Mouse (Mus musculus) midbrain, embryonic 14.5 days (tissue): Measurements from ENCODE around the gene Lrrd1. TPM values are rescaled to one million over a fixed set of nuclear protein-coding genes. Genes with fewer than 3 reads are reported as not detected.
A peak's percentile ranks its signal among the peaks of the same experiment; 100 is the strongest.
"Not testable (repeated sequence)": the region's sequence is repeated elsewhere in the genome, so short reads cannot be mapped to it uniquely, and the experiment has no call there.

ENCODE experiments used
- ATAC-seq: fragments of 200-750 bp; cut with Nextera tagmentation; 2 replicates; pipeline ENCODE4 v1.8.0; 2017; ENCODE audit warnings: moderate number of reproducible peaks, moderate library complexity; ENCODE audit not compliant: low FRiP score, low TSS enrichment
- DNase-seq: peaks from one replicate; pipeline ENCODE4 v3.0.0-alpha.2; 2015
- H3K27ac ChIP-seq: fragments of 300-500 bp; sonication (generic); replicated peaks from 2 replicates; pipeline ENCODE4 v1.5.1; 2014; ENCODE audit warnings: mild to moderate bottlenecking, low read depth, low read length, moderate library complexity
- H3K27me3 ChIP-seq: fragments of 300-500 bp; sonication (generic); 2 replicates; pipeline ENCODE4 v1.6.1; 2014; ENCODE audit warnings: low read length, control low read depth, mixed read lengths; ENCODE audit not compliant: control insufficient read depth, insufficient read depth
- H3K36me3 ChIP-seq: fragments of 300-500 bp; sonication (generic); 2 replicates; pipeline ENCODE4 v1.6.1; 2014; ENCODE audit warnings: low read length, control low read depth; ENCODE audit not compliant: control insufficient read depth, insufficient read depth
- H3K4me1 ChIP-seq: fragments of 300-500 bp; sonication (generic); 2 replicates; pipeline ENCODE4 v1.6.1; 2014; ENCODE audit warnings: mild to moderate bottlenecking, antibody characterized with exemption, low read length, control low read depth; ENCODE audit not compliant: control insufficient read depth, insufficient read depth
- H3K4me2 ChIP-seq: fragments of 300-500 bp; sonication (generic); 2 replicates; pipeline ENCODE4 v1.6.1; 2014; ENCODE audit warnings: mild to moderate bottlenecking, low read length, moderate library complexity
- H3K4me3 ChIP-seq: fragments of 300-500 bp; sonication (generic); replicated peaks from 2 replicates; pipeline ENCODE4 v1.5.1; 2014; ENCODE audit warnings: low read depth, low read length
- H3K9ac ChIP-seq: fragments of 300-500 bp; sonication (generic); replicated peaks from 2 replicates; pipeline ENCODE4 v1.6.1; 2014; ENCODE audit warnings: mild to moderate bottlenecking, low read length, moderate library complexity
- H3K9me3 ChIP-seq: fragments of 300-500 bp; sonication (generic); 2 replicates; pipeline ENCODE4 v1.6.1; 2016; ENCODE audit warnings: low read length, control low read depth, mixed read lengths; ENCODE audit not compliant: control insufficient read depth
- WGBS: fragments of 180-500 bp; shearing (Covaris S2); extraction: QIAGEN DNeasy Blood & Tissue Kit; methylation state at CpG from one replicate; pipeline ENCODE4 v1.1.7; 2014; 5-methylcytosine and 5-hydroxymethylcytosine counted together
- polyA plus RNA-seq: library from polyadenylated mRNA; unstranded; fragments of >200 nt; fragmentation: Nextera tagmentation; extraction: Ambion mirVana; gene quantifications from 2 replicates; pipeline ENCODE4 v1.2.1, GENCODE M21; 2014

Lrrd1 gene
- polyA plus RNA-seq, 1 experiment from 2014 or later: 0.18 TPM

- no peak overlapping the region for H3K4me2 ChIP-seq
- H3K4me3 ChIP-seq: no peak overlapping the region
- H3K27ac ChIP-seq: no peak overlapping the region
- H3K4me1 ChIP-seq: peaks cover 4% of the 10 kb centered on the region
- no peak overlapping the region for H3K9ac ChIP-seq
- no peaks in the 10 kb centered on the region for H3K9me3 ChIP-seq
- ATAC-seq (no peak), DNase-seq (no peak)
- WGBS: 100% methylated on average over 1 of the region's 1 CpGs
- H3K27me3 ChIP-seq: no peaks in the 10 kb centered on the region
- H3K36me3 ChIP-seq: peaks cover 31% of the 10 kb centered on the region
These were observed 36.5 kb upstream of the Lrrd1 start for GRCm38 (mm10) chr5:3808472-3808871.

GRCm38 (mm10) chr5:3834107-3834506, 10.9 kb upstream of the Lrrd1 start:
- H3K9me3 ChIP-seq: 0 out of 2 replicates have a peak, but pooled peaks cover 4% of the 10 kb centered on the region
- no peak overlapping the region for H3K4me2 ChIP-seq
- no peaks in the 10 kb centered on the region for H3K4me1 ChIP-seq
- DNase-seq (no peak), ATAC-seq (no peak)
- no peak overlapping the region for H3K9ac ChIP-seq
- no peaks in the 10 kb centered on the region for H3K27me3 ChIP-seq
- peaks cover 59% of the 10 kb centered on the region for H3K36me3 ChIP-seq
- 89% methylated on average over 1 of the region's 1 CpGs for WGBS
- no peak overlapping the region for H3K4me3 ChIP-seq
- no peak overlapping the region for H3K27ac ChIP-seq

DNA sequence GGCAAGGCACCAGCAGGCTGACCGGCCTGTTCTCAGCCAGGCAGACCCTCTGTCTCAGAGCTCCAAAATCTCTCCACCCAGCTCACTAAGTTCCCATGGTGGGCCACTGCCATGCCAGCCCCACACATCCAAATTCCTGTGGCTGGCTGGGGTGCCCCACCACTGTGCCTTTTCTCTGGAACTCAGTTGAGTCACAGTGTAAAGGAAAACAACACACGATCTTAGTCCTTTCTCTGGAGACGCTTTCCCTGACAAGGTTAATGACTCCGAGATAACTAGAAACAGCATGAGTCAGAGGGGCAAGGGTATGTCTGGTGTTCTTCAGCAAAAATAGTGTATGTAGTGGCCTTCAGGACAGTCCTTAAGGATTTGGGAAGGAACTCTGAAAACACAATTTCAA, 25.2 kb downstream of the Lrrd1 start:
- no peak overlapping the region for H3K4me2 ChIP-seq
- 92% methylated on average over 4 of the region's 4 CpGs for WGBS

GRCm38 (mm10) chr5:3872348-3872747, 27.4 kb downstream of the Lrrd1 start:
- Histone ChIP-seq H3K9me3 (no peaks in the 10 kb centered on the region), H3K4me3 (no peak overlapping the region), H3K27ac (no peak overlapping the region), H3K36me3 (no peaks in the 10 kb centered on the region), H3K4me1 (no peaks in the 10 kb centered on the region), H3K4me2 (no peak overlapping the region), H3K27me3 (no peaks in the 10 kb centered on the region), H3K9ac (no peak overlapping the region)
- DNase-seq (no peak), ATAC-seq (no peak)
- WGBS: 23% methylated on average over 1 of the region's 1 CpGs

More for the DNA sequence above, 25.2 kb downstream of the Lrrd1 start:
- DNase-seq: no peak
- ATAC-seq: no peak
- Histone ChIP-seq H3K9ac (no peak overlapping the region), H3K4me3 (no peak overlapping the region), H3K27me3 (no peaks in the 10 kb centered on the region), H3K36me3 (no peaks in the 10 kb centered on the region), H3K9me3 (no peaks in the 10 kb centered on the region), H3K27ac (no peak overlapping the region), H3K4me1 (no peaks in the 10 kb centered on the region)

DNA sequence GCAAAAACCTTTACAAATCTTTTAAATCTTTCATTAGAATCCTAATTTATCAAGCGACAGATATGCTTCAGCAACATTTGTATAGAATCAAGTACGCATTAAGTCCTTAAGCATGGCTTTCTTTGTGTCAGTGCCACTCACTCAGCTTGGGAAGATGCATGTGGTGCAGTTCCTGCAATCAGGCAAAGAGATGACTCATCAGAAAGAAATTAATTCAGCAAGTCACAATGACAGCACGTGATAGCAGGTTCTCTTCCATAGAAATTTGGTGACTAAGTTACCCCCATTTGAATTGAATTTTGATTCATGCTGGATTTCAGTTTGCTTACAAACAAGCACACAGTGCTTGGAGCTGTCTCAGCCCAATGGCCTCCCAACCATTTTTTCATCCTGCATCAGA, 28.5 kb downstream of the Lrrd1 start:
- H3K9me3 ChIP-seq: no peaks in the 10 kb centered on the region
- no peak overlapping the region for H3K9ac ChIP-seq
- H3K4me3 ChIP-seq: no peak overlapping the region
- no peaks in the 10 kb centered on the region for H3K36me3 ChIP-seq
- 72% methylated on average over 3 of the region's 3 CpGs for WGBS
- no peak overlapping the region for H3K4me2 ChIP-seq
- no peaks in the 10 kb centered on the region for H3K4me1 ChIP-seq
- H3K27ac ChIP-seq: no peak overlapping the region
- no peak for ATAC-seq
- no peaks in the 10 kb centered on the region for H3K27me3 ChIP-seq
- DNase-seq: no peak

DNA sequence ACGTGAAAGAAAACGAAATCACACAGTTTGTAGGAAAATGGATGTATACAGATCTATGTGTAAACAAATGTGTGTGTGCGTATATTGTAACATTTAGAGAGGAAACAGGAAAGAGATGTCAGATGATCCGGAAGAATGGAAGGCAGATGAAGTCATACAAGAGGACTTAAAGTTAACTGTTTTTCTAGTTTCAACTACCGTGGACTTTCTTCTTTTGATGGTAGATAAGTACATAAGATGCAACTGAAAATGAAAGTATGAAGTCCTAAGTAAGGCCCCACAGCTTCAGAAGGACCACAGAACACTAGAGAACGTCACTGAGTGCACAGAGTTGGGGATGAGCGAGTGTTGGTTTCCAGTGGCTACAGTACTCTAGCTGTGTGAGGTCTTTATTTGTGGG, 41.9 kb downstream of the Lrrd1 start:
- not testable (repeated sequence) for H3K4me3 ChIP-seq, H3K9ac ChIP-seq, H3K27me3 ChIP-seq, H3K27ac ChIP-seq, H3K36me3 ChIP-seq, H3K4me2 ChIP-seq, H3K4me1 ChIP-seq, ATAC-seq, H3K9me3 ChIP-seq, DNase-seq
- WGBS: 95% methylated on average over 6 of the region's 7 CpGs

- Histone ChIP-seq H3K9me3 (no peaks in the 10 kb centered on the region), H3K9ac (no peak overlapping the region), H3K27me3 (no peaks in the 10 kb centered on the region), H3K27ac (no peak overlapping the region), H3K4me1 (peaks cover 6% of the 10 kb centered on the region; the same call in 1 of the 2 replicates), H3K4me3 (no peak overlapping the region), H3K4me2 (no peak overlapping the region), H3K36me3 (no peaks in the 10 kb centered on the region)
- DNase-seq (no peak), ATAC-seq (no peak)
These were observed 44.2 kb downstream of the Lrrd1 start for GRCm38 (mm10) chr5:3889201-3889600.

DNA sequence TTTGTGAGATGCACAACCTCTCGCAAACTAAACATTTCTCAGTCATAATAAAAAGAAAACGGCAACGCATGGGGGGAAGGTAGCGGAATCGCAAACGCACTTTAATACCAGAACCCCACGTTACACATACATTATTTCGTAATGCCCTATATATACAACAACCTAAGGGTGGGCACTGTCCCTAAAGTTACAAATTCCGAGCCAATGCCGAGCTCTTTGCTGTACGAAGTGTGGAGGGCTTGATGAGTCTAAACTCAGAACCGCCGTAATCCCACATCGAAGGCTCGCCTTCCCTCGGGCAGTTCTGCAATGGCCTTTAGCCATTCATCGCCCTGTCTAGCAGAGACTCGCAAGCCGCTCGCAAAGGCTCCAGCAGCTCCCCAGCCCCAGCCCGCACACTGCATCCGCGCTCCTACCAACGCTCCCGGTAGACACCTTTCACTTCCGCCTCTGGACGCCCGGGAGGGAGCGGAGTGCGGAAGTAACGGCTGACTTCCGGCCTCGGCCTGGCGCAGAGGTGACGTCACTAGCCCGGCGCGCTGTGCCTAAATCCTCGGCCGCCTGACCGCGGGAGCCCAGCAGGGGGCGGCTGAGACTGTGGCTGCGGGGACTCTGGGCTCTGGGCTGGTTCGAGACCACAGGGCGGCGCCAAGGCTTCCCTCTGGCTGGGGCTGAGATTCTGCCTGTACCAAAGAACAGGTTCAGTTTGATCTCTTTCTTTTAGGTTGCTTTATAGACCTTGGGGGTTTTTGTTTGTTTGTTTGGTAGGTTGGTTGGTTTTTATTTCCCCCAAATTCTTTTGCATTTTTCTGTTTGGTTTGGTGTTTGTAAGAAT, 48.7 kb downstream of the Lrrd1 start, which contains the start of gene Mterf1a:
Gene Mterf1a (minus strand): TSS at position 475 of the 835 bp plus-strand sequence.
- DNase-seq (peak; percentile 28), ATAC-seq (peak; percentile 100)
- WGBS: 4% methylated on average over 7 of the region's 47 CpGs
- Histone ChIP-seq H3K9ac (peak within 1 kb of the TSS; percentile 50), H3K4me3 (peak within 1 kb of the TSS; percentile 40), H3K4me2 (peak within 1 kb of the TSS; percentile 60)
- not testable (repeated sequence) for H3K9me3 ChIP-seq, H3K36me3 ChIP-seq, H3K4me1 ChIP-seq, H3K27ac ChIP-seq, H3K27me3 ChIP-seq

DNA sequence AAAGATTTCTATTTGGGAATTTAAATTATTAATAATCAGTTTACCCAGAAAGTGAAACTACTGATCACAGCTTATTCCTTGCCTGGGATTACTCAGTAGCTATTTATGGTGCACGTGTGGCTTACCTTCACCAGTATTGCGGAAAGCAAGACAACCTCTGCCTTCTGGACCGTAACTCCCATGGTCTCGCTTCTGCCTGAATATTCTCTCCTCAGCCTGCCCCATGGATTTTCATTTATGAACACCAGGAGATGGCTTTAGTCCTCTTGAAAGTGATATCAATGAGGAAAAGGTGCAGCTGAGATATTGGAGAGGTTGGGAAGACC, 49.3 kb downstream of the Lrrd1 start:
- H3K4me2 ChIP-seq, H3K9ac ChIP-seq, ATAC-seq, H3K4me1 ChIP-seq, H3K27me3 ChIP-seq, H3K9me3 ChIP-seq, DNase-seq, H3K27ac ChIP-seq, H3K36me3 ChIP-seq: not testable (repeated sequence)
- peak overlapping the region; percentile 20; the same call in 1 of the 2 replicates for H3K4me3 ChIP-seq
- WGBS: 94% methylated on average over 4 of the region's 4 CpGs
